ENCODE assay signal across 8 mouse cellular contexts in the genomic region with DNA sequence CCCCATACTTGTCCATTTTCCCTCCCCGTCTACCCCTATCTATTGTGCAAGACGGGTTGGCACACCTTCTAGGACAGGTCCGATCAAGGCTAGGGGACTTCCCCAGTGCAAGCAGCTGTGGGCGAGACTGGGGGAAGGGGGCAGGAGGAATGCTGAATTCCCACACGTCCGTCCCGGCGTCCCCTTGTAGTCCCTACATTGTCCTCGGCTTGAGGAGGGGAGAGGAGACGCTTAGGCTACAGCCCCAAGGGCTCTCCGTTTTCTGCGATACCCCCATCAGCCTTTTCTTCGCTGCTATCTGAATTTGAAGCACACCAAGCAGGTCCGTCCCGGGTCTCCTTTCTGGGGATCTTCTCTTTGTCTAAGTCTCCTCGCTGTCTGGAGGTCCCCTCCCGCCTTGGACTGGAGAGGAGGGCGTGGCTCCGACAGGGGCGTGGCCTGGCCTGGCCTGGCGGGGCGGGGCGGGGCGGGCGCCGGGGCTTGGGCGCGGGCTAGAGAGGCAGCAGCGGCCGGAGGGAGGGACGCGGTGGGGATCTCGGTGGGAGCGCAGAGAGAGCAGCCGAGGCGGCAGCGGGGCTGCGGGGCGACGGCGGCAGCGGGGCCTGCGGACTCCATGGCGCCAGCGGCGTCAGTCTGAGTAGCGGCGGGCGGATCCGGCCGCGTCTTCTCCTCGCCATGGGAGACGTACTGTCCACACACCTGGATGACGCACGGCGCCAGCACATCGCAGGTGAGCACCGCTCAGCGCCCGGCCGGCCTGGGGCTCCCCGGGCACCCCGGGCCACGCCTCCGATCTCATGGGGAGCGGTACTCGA. TPM values are rescaled to one million over a fixed set of nuclear protein-coding genes. Genes with fewer than 3 reads are reported as not detected.
A peak's percentile ranks its signal among the peaks of the same experiment; 100 is the strongest.
DNase-seq lines count a peak whose midpoint lies in the region; ATAC-seq lines count a peak whose summit lies in the region.

Fam129b (plus strand) TSS at position 440 of the 815 bp plus-strand sequence.

- DNase-seq in cerebellum, postnatal 36 days: peak; percentile 72 to 79
- DNase-seq in gastrocnemius, adult 18-20 months (ENCODE audit: low spot score): peak; percentile 81
- peak; percentile 81 for DNase-seq in hindbrain, embryonic 14.5 days (ENCODE audit: low spot score)
- peak; percentile 59 to 62 for DNase-seq in layer of hippocampus, postnatal 36 days
- DNase-seq in lung, postnatal 25 days (ENCODE audit: low spot score): peak; percentile 90
- peak; percentile 93 for DNase-seq in retina, embryonic 14.5 days (ENCODE audit: low spot score)
- peak; percentile 78 for DNase-seq in thymus, postnatal 4 days

- H3K27ac ChIP-seq in hindbrain, embryonic 14.5 days: peak within 1 kb of the TSS; percentile 97

- no peaks in the 10 kb centered on the region for H3K27me3 ChIP-seq in hindbrain, embryonic 14.5 days (ENCODE audit: control insufficient read depth, insufficient read depth, low read length)

- peak within 1 kb of the TSS; percentile 96 for H3K9ac ChIP-seq in hindbrain, embryonic 14.5 days

- H3K9me3 ChIP-seq in hindbrain, embryonic 14.5 days (ENCODE audit: control insufficient read depth, low read length): no peaks in the 10 kb centered on the region

- H3K4me2 ChIP-seq in hindbrain, embryonic 14.5 days (replicated peaks): peak within 1 kb of the TSS; percentile 97

- no peaks in the 10 kb centered on the region for H3K36me3 ChIP-seq in hindbrain, embryonic 14.5 days (replicated peaks; ENCODE audit: control insufficient read depth, insufficient read depth)

- H3K4me1 ChIP-seq in hindbrain, embryonic 14.5 days (replicated peaks; ENCODE audit: control insufficient read depth, insufficient read depth, low read length): peaks cover 53% of the 10 kb centered on the region

- peak; percentile 66 for ATAC-seq in activated CD4-positive, CD25-positive, alpha-beta regulatory T cell, adult 4 months
- ATAC-seq in hindbrain, embryonic 14.5 days (ENCODE audit: low FRiP score): peak; percentile 89

- WGBS in hindbrain, embryonic 14.5 days: under 1% methylated on average over 56 of the region's 68 CpGs

- H3K4me3 ChIP-seq in hindbrain, embryonic 14.5 days (replicated peaks; ENCODE audit: low read length): peak within 1 kb of the TSS; percentile 94

RNA-seq across cellular contexts. Expression of gene Fam129b, which starts in this region (rescaled TPM):
- polyA plus RNA-seq in activated CD4-positive, CD25-positive, alpha-beta regulatory T cell, adult 4 months (2017; shearing (Covaris generic)): 1 to 10 TPM; 1.3 to 2.1 TPM
- 1 to 10 TPM; 4.8 to 8.2 TPM for total RNA-seq in gastrocnemius, adult 18-20 months (2021)
- polyA plus RNA-seq in hindbrain, embryonic 14.5 days (2014; fragmentation: Nextera tagmentation; extraction: Ambion mirVana): 16.8 and 19.4 TPM in 2 replicates
- 10 to 100 TPM; 14.0 to 17.7 TPM for total RNA-seq in layer of hippocampus, postnatal 36 days (2021)

Comparison
In these comparisons a context has a peak if more than half of its experiments do, and no peak if none do; other contexts are left out.
1. Peak in every context shown above with its lines: DNase-seq, ATAC-seq, H3K4me3 ChIP-seq and H3K27ac ChIP-seq.